Mouse (Mus musculus) cerebellum, adult 11-12 months (tissue): ENCODE data around the gene D5Ertd579e.

ENCODE experiments used
- DNase-seq: peaks from one replicate; pipeline ENCODE4 v3.0.0; 2022

D5Ertd579e gene

GRCm38 (mm10) chr5:36598883-36599282 lies 96.9 kb downstream of the D5Ertd579e start:
- DNase-seq = no peak

DNA sequence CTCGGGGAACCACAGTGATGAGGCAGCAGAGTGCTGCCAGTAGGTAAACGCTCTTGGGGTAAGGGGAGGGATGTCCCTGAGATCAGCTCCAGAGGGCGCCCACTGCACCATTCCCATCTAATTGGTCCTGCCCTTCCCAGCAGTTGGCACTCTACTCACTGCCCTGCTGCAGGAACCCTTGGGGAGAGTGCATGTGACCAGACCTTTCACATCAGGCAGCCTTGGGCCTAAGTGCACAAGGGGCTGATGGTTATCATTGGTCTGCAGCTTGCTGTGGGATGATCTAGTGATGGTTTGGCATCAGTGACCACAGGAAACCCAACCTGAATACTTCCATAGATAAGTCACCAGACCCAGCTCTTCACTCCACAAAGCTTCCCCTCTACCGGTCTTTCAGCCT lies 98.2 kb downstream of the D5Ertd579e start:
- DNase-seq = no peak

DNA sequence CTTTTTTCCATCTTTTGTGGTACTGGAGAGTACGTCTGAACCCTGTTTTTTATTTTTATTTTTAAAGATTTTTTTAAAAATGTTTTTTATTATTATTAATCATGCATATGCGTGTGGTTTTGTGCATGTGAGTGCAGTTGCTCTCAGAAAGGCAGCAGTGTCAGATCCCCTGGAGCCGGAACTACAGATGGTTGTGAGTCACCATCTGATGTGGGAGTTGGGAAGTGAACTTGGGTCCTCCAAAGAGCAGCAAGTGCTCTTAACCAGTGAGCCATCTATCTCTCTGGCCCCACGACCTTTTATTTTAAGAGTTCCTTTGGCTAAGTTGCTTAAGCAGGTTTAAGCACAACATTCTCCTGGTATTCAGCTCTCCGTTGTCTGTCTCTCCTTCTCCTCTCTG lies 99.6 kb downstream of the D5Ertd579e start:
- DNase-seq = no peak

DNA sequence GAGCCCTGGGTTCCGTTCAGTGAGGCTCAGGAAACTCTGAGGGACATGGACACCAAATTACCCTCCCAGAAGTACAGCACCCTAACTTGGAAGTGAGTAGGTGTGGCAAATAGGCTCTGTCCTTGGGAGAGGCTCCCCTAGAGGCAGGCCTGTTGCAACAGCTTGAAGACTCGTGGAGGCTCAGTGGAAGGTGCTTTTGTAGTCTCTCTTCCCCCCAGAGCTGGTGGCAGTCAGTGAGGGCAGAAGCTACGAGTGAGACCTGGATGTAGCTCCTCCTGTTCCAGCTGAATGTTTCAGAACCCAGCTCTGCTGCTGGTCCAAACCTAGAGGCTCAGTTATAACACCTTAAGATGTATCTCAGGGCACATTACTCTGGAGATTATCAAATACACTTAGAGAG lies 100.7 kb downstream of the D5Ertd579e start:
- no peak for DNase-seq

DNA sequence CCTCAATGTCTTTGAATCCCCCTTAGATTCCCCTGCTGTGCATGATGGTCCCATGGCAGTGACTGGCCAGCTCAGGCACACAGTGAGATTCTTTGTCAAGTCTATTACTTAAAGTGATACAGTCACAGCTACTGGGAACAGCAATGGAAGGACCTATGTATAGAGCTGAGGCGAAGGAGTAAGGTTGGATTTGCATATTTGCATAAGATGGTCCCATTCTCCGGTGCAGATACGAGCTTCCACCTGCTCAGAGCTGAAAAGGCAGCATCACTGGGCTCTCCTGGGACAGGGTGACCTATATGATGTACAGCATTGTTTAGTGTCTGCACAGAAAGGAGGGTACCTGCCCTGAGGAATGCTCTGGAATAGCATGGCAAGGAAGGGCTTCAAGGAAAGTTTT lies 101.5 kb downstream of the D5Ertd579e start:
- no peak for DNase-seq

DNA sequence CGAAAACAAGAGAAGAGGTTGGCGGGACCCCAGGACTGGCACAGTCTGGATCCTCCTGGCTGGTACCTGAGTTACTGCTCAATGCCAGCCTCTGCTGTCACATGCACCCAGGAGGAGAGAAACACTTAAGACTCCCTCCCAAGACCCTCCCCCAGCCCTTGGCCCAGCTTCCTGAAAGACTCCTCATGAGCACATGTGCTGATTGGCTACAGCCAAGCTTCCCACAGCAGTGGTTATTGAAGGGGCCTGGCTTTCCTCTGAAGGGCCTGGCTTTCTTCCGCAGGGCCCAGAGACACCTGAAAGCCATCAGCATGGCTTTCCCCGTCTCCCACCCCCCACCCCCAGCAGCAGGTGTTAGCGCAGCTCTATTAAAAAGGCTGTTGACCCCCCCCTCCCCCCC lies 102.6 kb downstream of the D5Ertd579e start, which contains the start of gene Tbc1d14:
Gene Tbc1d14, minus strand, starts transcription at position 101 of the 400 bp plus-strand sequence.
- DNase-seq = no peak

- no peak for DNase-seq
Measured at GRCm38 (mm10) chr5:36590499-36590920, 105.3 kb downstream of the D5Ertd579e start.

GRCm38 (mm10) chr5:36584299-36584698 lies 111.5 kb downstream of the D5Ertd579e start:
- DNase-seq = no peak

GRCm38 (mm10) chr5:36581924-36582642 lies 113.7 kb downstream of the D5Ertd579e start:
- DNase-seq = peak; percentile 99

DNA sequence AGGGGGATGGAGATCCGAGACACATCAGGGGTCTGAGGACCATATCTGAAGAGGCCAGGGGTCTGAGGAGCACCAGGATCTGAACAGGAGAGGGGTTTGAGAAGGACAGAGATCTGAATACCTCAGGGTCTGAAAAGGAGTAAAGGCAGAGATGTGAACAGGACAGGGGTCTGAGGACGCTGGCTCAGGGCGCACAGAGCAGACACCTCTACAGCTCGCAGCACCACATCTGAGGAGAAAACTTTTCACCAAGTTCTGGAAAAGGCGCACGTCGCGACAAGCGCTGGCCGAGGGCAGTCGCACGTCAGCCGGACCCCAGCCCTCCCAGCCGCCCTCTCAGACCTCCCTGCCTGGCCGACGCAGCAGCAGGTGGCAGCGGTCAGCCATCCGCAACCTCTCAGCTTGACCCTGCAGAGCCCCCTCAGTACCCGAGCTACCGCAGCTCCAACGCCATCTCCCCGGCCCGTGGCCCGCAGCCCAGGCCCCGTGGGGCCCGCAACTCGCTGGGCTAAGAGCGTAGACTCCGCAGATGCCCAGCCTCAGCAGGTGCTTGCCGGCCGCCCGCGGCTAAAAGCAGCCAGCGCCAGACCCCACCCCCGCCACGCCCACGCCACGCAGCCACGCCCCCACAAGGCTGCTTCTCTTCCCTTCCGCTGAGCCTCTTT lies 114.4 kb downstream of the D5Ertd579e start:
- no peak for DNase-seq

- DNase-seq = no peak
Measured at GRCm38 (mm10) chr5:36579967-36580366, 115.9 kb downstream of the D5Ertd579e start.

GRCm38 (mm10) chr5:36578982-36579381 lies 116.8 kb downstream of the D5Ertd579e start:
- DNase-seq = no peak

DNA sequence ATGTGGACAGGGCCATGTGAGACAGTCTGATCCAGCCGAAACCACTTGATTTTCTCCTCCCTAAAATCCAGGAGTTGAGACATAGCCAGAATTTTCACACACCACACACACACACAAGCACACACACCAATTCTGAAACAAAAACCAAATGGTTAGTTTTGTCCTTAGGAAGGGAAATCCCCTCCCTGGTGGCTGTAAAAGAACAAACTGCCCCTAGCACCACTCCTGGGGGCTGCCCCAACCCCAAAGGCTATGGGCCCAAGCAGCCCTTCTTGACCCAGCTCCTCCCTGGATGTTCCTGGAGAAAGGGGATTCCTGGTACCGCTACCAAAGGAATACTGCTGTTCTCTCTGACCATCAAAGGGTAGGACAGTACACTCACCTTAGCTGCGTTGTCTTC lies 119.4 kb downstream of the D5Ertd579e start:
- no peak for DNase-seq

DNA sequence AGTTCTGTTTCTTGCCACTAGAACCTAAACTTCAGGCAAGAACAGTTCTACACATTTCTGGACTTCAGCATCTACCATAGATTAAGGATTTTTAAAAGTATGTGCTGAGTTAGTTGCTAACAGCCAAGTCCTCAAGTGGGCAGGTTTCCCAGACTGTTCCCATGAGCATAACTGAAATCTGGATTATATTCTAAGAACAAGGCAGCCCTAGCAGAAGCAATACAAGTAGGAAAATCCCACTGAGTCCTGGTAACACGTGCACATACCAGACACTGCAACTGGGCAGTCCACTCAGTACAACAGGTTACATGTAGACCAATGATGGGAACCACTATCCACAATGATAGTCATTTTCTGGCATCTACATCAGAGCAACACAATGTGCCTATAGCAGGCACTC lies 120.1 kb downstream of the D5Ertd579e start:
- DNase-seq = no peak

- DNase-seq = no peak
Measured at GRCm38 (mm10) chr5:36575227-36575626, 120.6 kb downstream of the D5Ertd579e start.

DNA sequence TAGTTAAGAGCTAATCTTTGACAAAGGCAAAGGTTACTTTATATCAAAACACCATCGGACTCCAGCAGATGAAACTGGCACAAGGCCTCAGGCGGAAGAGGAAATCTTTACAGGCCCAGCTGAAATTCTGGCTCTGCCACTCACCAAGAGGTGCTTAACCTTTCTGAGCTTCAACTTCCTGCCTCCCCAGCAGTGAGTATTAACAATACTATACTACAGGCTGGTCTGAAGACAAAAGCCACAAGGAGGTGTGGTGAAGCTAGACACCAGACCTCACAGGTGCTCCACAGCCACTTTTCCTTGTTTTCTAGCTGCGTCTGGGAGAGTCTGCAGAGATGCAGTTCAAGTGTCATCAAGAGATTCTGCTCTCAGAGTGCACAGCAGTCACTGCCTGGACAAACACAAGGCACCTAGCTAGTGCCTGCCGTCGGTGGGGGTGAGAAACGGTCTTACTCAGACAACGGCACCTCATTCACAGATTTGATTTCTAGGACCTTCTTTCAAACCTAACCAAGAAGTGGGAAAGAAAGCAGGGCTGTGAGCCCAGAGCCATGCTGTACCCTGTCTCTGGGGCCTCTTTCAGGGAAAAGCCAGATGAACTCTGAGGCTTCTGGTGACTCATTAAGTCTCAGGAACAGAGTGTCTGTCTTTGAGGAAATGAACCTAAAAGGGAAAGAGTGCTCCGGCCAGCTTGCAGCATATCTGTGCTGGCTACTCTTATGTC lies 121.5 kb downstream of the D5Ertd579e start:
- DNase-seq = no peak

GRCm38 (mm10) chr5:36573354-36573753 lies 122.5 kb downstream of the D5Ertd579e start:
- DNase-seq = no peak

DNA sequence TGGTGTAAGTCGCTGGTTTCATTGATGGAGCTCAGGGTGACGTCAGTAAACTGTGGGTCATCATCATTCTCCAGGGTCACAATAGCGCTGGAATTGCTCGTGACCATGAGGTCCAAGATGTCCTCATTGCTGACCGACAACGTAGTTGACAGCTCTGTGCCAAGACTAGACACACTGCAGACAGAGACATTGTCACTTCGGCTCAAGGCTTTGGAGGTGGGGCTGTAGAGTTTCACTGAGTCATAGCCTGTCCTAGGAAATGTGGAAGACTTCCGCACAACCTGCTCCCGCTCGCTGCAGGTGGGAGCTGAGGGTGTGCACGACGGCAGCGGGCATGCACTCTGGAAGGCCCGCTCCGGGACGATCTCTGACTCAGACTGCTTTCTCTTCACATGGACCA lies 124.5 kb downstream of the D5Ertd579e start:
- no peak for DNase-seq

DNA sequence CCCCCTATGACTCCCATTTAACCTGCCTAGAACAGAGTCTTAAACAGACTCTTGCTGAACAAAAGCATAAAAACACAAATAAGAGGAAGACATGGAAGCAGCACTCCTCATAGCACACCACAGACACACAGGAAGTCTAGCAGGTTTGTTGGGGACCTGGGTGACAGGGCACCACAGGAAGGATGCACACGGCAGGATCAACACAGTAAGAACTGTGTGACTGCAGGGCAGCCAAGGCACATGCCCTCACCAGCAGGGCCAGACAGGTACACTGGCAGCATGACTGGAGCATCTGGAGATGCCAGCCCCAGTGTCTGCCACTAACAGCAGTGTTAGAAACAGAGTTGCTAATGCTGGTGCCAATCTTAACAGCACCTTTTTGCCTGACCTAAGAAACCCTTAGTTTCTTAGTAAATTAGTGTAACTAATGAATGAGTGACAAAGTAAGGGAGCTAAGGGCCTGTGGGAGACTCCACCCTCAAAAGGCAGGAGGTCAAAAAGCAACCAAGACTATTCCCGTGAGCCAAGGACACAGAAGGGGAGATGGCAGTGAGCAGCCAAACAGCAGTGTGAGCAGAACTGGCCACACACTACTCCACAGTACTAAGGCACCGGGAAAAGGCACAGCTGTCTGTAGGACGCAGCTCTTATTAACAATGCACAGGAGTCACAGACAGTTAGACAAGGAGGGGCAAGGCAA lies 125.1 kb downstream of the D5Ertd579e start:
- DNase-seq = no peak

- DNase-seq = no peak
Measured at GRCm38 (mm10) chr5:36570098-36570497, 125.7 kb downstream of the D5Ertd579e start.

GRCm38 (mm10) chr5:36568118-36568517 lies 127.7 kb downstream of the D5Ertd579e start:
- no peak for DNase-seq

GRCm38 (mm10) chr5:36567627-36568026 lies 128.2 kb downstream of the D5Ertd579e start:
- DNase-seq = no peak

DNA sequence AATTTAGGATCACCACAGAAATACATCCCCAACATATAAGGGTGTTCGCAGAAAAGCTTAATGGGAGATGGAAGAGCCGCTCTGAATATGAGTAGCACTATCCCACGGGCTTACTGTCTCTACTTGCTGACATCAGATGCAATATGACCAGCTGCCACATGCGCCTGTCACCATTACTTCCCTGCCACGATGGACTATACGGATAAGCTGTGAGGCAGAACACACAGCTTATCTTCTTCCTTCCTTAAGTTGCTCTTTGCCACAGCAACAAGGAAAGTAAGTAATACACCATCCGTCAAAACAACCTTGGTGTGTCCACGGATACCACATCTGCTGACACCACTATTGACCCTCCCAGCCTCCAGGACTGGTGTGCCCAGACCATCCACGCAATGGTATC lies 131.3 kb downstream of the D5Ertd579e start:
- DNase-seq = no peak
